Mouse (Mus musculus) lung, postnatal 14 days (tissue): ENCODE results near the gene Sun1.

ENCODE experiments used
- DNase-seq: peaks from one replicate; pipeline ENCODE4 v3.0.0; 2021

Gene Sun1

DNA sequence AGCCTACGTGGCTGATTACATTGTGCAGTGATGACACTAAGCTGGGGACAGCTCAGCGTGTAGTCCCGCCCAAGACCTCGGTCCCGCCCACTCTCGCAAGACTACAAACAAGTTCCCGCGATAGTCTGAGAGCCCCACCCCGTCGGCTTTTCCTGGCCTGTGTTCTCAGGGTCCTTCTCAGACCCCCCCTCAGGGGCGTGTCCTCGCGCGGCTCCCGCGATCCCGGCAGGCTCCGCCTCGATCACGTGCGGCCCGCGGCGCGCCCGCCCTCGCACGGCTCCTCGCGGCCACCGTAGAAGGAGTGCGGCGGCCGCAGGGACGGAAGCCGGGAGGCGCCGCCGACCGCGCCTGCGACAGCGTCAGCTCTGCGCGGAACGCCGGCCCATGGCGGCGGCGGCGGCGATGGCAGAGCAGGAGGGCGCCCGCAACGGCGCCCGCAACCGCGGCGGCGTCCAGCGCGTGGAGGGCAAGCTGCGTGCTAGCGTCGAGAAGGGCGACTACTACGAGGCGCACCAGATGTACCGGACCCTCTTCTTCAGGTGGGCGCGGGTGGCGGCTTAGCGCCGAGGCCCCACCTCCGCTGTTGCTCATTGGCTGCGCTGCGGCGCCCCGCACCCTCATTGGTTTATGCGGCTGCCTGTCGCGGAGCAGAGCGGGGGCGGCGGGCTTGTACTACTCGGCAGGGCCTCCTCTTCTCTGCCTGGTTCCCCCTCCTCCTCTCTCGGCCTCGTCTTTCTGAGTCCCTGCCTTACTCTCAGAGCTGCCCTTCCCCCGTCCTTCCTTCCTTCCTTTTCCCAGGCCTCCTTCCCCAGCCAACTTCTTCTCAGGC lies 51.9 kb downstream of the Sun1 start, which contains the start of gene Get4:
Gene Get4, plus strand, starts transcription at position 244 of the 829 bp plus-strand sequence.
- peak; percentile 99 for DNase-seq

DNA sequence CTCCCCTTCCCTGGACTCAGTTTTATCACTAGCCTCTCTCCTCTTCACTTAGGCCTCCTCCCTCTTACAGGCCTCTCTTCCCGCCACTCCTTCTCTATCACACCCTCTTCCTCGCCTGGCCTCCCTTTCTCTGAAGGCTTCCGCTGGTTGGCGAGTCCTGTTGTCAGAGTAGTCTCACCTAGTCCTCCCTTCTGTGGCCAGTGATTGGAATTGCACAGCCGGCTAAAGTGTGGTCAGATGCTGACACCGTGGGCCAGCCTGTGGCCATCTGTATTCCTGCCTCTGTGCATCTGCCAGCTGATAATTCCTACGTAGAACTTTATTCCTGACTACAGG lies 52.4 kb downstream of the Sun1 start:
- DNase-seq = no peak

DNA sequence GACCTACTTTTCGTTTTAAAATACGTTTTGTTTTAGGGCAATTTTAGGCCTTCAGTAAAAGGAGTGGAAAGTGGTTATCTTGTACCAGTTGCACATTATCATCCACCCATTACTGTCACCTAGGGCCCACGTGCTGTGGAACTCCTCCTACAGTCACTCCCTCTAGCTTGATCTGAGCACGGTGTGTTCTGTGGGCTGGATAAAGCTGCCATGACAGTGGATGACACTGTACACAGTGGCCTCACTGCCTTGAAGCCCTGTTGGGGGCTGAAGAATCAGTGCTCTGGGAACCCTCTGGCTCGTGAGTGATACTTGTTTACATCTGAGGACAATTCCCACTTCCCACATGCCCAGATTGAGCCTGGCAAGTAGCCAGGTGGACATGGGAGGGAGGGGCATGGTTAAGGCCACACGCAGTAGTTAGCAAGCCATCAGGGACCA lies 52.9 kb downstream of the Sun1 start:
- DNase-seq = peak; percentile 63

DNA sequence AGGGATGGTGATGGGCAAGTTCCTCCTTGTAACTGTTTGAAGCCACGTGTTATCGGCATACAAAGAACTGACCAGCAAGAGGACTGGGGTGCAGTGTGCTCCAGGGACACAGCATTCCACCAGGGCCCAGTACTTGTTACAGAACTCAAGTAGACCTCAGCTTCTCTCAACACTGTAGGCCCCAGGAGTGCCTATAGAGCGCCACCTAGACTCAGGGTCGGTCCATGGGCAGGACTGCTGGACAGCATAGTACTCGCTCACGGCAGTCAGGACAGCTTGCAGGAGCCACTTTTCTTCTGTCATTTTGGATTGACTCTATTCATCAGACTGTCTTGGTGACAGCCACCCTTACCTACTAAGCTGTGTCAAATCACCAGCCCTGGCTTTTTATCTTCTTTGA lies 54.5 kb downstream of the Sun1 start:
- DNase-seq = no peak

DNA sequence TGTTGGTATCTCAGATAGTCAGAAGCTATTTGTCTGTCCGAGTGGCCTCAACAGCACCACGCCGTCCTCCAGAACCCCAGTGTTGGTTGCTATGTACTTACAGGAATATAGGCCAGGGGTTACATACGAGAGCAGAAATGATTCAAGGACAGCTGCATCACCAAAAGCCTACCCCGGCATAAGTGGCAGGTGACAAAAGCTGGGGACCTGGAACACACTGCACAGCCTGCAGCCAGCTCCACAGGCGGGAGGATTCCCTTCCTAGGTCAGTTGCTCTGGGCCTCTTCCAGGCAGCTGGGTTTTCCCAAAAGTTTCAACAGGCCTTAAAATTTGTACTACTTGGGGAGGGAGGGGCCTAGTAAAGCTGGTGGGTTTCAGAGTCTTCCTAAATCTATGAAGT lies 55.3 kb downstream of the Sun1 start:
- no peak for DNase-seq

DNA sequence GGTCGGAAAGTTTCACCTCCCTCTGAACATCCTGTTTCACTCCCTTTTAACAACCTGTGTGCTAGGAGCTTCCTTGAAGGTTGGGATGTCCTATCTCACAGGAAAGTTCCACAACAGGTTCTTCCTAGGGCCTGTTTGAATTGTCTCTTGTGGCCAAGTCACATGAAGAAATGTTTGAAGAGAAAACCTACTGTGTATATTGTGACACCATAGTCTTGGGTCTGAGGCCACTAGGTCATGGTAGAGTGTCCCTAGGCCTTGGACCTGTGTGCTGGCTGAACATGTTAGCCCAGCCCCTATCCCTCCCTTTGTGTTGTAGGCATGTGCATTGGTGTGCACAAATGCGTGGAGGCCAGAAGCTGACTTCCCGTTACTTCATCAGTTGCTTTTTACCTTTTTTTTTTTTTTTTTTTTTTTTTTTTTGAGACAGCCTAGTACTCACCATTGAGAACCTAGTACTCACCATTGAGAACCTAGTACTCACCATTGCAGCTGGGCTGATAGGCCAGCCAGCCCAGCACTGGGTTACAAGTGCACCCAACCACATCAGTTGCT lies 55.9 kb downstream of the Sun1 start:
- DNase-seq = no peak

DNA sequence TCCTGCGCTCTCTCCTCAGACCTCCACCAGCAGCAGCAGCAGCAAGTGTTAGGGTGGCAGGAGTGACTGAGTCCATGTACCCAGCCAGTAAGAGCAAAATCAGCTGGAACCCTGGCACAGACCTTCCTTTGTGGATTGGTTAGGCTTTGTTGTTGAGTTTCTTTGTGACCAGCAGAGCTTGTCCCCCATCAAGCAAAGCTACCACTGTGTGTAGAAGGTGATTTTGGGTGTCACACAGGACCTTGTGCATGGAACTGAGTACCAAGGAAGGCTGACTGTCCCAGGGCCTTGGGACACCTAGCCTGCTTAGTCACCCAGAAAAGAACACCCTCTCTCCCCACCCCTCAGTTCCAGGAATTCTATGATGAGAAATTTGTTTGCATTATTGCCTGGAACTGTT lies 56.8 kb downstream of the Sun1 start:
- no peak for DNase-seq

DNA sequence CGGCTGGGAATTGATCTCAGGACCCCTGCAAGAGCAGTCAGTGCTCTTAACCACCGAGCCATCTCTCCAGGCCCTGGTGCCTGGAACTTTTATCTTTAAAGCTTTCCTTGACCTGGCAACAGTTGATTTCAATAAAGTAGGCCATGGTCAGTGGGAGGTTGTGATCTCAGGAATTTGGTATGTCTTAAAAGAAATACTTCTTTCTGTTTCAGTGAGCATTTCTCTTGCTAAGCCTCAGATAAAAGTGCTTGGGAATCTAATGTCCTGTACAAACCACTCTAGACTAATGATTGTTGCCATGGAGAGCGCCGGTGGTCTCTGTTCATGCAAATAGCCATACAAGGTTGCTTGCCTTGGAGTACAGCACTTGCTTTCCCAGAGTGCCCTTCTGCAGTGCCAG lies 57.4 kb downstream of the Sun1 start:
- no peak for DNase-seq

DNA sequence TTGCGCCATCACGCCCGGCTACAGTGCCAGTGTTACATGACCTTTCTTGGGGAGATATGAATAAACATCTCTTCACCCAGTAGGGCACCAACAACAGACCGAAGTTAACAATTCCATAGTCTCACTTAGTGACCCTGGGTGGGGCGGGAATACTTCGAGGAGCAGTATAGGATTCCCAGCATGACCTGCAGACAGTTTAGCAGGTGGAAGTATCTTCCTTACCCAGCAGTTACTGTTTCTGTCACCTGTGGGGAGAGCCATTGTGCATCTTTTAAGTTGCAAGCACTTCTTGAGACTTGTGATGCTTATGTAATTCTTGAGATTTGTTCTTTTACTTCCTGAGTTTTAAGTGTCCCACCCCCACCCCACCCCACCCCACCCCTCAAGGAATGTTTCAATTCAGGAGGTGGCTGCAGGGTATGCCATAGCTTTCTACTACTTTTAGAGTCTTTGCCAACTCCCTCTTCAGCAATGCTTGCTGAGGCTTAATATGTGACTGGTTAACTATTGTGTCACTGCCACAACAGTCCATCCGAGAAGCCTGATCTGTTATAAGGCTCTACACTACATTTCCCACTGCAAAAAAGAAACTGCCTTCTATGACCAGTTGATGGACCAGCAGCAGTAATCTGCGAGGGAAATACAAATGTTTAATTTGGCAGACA lies 58.1 kb downstream of the Sun1 start:
- DNase-seq = no peak

DNA sequence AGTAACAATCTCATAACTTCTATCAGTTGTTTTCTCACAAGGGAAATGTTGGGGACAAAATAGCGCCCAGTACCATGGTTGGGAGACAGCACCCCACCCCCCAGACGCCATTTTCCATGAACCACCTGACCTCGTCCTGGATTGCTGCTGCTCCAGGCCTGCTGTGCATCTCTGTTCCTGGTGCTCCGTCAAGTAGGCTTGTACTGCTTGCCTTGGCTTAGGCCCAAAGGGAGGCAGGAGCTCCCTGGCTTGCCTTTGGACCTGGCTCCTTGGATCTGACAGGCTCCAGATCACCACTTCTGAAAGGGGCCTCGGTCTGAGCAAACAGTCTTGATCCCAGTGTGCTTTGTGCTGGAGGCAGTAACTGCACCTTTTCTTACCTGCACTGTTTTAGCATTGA lies 59.4 kb downstream of the Sun1 start:
- DNase-seq = peak; percentile 45

DNA sequence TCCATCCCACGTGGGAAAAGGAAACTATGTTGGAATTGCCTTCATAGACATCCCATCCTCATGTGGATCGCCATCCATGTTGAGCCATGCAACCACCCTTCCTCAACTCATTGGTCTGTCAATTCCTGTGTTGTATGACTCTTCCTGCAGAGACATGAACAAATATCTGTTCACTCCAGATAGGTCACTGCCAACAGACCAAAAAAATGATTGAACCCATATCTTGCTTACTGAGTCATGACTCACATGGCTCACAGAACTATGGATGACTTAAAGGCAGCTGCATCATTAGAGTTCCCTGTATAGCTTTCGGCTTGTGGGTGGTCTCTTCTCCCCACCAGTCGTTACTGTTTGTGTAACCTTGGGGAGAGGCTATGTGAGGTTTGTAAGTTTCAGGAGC lies 61.0 kb downstream of the Sun1 start:
- DNase-seq = no peak

DNA sequence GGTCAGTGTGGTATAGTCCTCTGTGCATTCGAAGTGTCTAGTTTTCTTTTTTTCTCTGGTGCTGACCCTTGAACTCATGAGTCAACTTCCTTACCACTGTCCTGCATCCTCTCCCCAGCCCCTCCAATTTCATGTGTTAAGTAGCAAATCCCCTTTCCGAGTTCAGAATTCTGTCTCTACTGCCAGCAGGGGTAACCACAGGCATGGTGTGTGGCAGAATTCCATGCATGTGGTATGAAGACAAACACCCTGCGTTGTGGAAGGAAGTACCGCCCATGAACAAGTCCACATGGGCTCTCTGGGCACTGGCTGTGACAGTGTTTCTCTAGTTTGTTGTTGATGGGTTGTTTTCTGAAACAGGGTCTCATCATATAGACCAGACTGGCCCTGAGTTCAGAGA lies 67.2 kb downstream of the Sun1 start:
- DNase-seq = no peak

DNA sequence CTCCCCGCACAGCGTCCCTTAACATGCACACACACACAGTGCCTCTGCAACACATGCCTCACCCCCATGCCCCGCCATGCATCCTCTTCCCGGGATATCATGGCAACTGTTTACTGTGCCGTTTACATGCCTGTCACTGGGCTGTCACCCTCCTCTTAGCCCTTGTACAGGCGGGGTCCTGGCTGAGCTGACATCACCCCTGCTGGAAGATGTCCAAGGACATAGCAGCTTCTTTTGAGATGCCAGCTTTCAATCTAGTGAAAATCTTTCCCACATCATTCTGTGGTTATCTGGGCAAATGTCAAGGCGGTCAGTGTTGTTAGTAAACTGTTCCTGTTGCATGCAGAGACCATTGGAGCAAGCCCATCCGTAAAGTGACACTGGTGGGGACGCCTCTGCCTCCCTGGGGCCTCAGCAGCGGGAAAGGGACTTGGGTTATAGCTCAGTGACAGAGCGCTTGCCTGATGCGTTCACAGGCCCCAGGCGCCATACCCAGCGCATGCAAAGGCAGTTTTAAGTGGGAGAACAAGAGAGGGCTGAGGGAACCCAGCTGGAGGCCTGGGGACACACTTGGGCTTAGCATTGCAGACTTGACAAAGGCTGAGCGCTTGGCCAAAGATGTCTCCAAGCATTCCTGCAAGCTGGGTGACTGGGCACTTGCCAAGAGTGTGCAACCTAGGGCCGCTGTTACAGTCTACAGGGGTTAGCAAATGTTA lies 70.5 kb downstream of the Sun1 start:
- peak; percentile 72 for DNase-seq

DNA sequence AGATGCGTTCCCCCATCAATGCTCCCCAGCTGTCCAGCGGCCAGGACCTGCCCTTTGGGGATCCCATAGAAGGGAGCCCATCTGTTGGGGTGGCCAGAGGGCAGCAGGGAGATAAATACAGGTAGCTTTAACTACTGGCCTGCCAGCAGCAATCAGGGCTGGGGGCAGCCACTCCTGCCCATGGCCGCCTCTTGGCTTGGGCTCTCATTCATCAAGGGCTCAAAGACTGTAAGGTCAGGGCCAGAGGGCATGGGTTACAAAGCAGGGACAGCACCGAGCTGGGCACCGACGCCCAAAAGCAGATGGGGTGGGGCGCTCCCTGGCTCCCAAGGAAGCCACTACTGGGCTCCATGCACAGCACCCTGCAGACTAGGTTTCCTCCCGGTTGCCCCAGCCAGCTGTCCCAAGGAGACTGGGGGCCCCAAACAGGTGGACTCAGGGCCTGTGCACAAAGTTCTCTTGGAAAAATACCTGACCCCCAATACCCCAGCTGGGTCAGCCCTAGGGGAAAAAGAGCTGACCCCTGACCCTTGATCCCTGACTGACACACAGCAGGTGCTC lies 71.6 kb downstream of the Sun1 start:
- no peak for DNase-seq

DNA sequence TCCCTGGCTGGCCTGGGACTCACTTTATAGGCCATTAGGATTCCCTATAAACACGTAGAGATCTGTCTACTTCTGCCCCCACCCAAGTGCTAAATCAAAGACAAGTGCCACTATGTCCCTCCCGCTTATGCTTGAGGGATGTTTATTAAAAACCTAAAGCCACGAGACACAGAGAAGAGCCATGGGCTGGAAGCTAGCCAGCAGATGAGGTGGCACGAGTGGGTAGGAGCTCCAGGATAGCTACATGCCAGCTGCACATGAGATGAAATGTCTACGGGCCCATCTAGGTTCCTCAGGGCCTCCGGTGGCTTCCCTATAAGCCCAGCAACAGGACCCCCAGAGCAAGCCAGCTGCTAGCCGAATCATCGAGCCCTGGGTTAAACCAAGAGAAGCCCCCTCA lies 76.8 kb downstream of the Sun1 start:
- no peak for DNase-seq

DNA sequence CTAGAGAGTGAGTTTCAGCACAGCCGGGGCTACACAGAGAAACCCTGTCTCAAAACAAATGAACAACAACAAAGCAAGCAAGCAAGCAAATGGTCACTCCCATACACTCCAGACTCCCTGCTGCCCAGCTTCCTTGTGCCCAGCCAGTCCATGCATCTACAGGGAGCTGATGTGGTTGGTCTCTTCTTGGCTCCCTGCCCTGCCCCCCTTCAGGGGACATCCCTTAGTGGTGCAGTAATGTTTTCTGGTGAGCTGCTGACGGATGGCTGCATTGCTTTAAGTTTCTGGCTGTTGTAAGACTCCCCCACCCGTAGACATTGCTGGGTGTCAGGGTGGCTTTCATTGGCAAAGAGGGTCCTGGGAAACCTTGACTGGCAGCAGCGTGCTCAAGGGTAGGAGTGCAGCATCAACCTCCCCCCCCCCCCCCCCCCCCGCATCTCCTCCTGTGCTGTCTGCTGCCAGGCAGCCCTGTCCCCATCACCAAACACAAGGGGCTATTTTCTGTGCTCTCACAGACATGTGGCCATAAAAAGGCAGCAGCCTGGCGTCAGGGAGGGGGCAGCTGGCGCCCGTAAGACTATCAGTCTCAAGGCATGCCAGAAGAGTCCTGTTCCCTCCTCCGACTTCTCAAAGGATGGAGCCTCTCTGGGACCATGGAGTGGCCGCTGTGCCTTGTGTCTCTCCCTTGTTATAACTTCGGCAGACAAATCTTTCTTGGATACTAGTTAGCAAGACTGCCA lies 81.1 kb downstream of the Sun1 start:
- DNase-seq = peak; percentile 42

DNA sequence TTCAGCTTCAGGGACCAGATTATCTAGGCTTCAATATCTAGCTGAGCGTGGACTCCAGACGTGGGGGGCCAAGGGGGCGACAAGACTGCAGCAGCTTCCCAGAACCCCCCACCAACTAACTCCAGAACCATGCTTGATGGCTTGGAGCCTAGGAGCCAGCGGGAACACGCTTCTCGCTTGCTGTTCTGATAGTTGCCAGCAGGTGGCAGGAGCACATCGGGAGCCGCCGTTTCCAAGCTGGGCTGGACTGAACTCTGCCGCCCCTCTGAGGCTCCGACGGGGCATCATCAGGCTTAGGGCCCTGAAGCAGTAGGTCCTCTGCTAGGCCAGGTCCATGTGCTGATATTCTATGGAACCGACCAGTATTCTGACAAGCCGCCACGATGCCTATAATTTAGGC lies 81.8 kb downstream of the Sun1 start:
- peak; percentile 93 for DNase-seq

DNA sequence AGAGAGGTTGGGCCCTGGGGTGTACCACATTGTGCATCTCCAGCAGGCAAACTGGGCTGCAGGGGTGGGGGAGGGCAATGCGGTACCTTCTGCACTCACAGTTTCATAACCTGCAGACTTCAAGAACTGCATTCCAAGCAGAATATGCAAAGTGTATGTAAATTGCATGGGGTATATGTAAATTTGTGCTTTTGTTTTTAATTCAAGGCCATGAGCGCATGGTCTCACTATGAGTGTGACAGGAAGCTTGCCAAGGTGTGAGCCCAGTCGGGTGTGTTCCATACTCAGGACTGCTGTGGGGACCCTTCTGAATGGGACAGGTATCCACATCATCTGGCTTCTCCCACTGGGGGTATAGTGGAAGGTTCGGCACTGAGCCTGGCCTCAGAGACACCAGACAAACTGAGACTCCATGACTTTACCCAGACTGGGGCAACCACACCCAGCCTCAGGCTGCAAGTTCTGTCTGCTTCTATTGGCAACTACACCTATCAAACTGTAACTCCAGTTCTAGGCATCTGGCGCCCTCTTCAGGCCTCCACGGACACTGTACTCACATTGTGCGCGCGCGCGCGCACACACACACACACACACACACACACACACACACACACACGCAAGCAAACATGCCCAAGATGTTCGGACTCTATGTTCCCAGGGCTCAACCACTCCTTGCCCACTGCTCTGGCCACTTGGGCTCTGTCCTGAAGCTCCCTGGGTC lies 83.2 kb downstream of the Sun1 start:
- no peak for DNase-seq

DNA sequence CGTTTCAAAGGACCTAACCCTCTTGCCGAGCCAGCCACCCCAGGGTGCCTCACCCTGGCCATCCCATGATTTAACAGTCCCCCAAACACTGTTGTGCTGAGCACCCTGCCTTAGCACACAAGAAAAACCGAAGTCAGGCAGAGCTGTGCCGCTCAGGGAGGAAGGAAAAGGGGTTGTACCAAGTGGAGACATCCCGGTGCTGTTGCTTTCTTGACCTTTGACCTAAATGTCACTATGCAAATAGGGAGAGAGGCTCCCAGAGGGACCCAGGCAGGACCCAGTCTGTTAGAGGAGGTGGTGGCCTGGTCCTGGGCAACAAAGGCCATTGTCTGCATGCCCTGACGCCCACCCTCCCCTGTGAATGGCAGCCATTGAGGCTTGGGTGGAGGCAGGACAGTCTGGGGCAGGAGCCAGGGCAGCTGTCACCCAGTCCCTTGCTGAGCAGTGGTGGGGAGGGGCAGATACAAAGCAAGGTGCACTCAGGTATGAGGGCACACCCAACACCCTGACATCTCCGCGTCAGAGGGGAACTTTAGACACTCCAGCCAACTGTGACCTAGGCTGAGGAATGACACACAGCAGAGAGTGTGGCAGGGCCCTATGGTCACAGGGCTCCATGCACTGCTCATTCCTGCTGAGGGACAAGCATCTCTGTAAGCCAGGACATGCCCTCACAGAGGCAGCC lies 85.1 kb downstream of the Sun1 start:
- no peak for DNase-seq

DNA sequence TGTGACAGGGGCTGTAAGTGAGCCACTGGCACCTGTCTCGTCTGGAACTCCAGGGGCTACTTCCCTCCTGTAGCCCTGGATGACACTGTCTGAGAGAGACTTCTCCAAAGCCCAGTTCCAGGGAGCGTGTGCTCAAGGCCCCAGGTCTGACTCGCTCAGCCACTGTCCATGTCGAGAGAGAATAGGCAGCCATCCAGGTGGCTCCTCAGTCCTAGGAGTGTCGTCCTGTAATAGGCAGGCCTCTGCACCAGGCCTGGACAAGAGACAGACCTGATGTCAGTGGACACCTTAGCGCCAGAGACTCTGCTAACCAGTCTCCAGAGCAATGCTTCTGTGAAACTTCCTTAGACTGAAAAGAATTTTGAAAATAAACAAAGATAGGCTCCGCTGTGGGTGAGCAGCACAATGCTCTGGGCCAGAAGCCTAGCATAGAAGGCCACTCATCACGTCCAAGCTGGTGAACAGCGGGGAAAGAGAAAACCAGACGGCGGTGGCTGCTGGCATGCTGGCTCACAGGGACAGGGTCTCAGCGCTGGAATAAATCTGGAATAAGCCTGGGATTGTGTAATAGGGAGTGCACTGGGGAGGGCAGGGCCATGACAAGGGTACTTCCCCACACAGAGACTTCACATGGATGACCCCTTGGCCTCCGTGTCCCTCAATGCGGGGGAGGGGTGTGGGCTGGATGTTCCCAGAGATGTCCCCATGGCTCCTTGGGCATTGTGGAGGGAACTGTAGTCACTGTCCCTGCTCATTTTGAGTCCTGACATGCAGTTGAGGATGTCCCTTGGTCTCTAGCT lies 85.9 kb downstream of the Sun1 start:
- DNase-seq = peak; percentile 42
